Mouse (Mus musculus): ENCODE measurements at regions not wholly inside any gene's neighbourhood (a gene's known extent, or its start where the extent isn't known, plus 50 kb on each side); places are given as distances from the start of the nearest gene placed in this dataset.

DNA sequence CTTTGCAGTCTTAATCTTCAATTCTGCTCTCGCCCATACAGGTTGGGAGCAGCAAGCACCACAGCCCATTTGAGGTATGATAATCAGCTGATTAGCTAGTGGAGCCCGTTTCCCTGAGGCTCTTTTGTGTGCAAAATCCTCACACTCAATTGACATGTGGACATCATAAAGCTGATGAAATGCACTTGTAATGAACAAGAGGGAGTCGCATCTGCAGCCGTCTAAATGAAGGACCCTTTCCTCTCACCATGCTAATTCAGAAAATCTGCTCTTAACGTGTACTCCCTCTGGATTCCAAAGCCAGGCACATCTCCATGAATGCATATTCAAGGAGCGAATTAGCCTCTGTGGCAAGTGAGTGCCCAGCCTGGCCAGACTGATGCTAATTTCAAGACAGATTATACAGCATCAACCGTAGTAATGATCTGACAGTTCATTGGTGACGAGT is 219.0 kb upstream of the Atp5g3 start:
- no peak overlapping the region for H3K27ac ChIP-seq (ENCODE audit: low read depth)
- no peaks in the 10 kb centered on the region for H3K9me3 ChIP-seq (replicated peaks; ENCODE audit: control insufficient read depth, low read length)
- peaks cover 5% of the 10 kb centered on the region; the same call in 1 of the 2 replicates for H3K4me1 ChIP-seq (ENCODE audit: control insufficient read depth, insufficient read depth)
- ATAC-seq (ENCODE audit: insufficient read depth, low read depth) (no peak), DNase-seq (ENCODE audit: low spot score) (no peak)
- H3K4me2 ChIP-seq (ENCODE audit: low read depth, low read length) = peak overlapping the region; percentile 64
- 27% methylated on average over 8 of the region's 8 CpGs for whole genome bisulfite sequencing
- peaks cover 6% of the 10 kb centered on the region; the same call in 1 of the 2 replicates for H3K27me3 ChIP-seq (ENCODE audit: control insufficient read depth, insufficient read depth, low read length)
- TF ChIP-seq EP300 (IDR thresholded peaks at IDR 0.05; ENCODE audit: low read depth) = no peak
- TF ChIP-seq CTCF (IDR thresholded peaks at IDR 0.05; ENCODE audit: low read depth) = no peak
- no peak overlapping the region for H3K9ac ChIP-seq (replicated peaks; ENCODE audit: low read depth, low read length)
- H3K4me3 ChIP-seq (ENCODE audit: low read depth, low read length) = peak overlapping the region; percentile 38
- no peaks in the 10 kb centered on the region for H3K36me3 ChIP-seq (replicated peaks; ENCODE audit: control insufficient read depth, insufficient read depth, low read length)

DNA sequence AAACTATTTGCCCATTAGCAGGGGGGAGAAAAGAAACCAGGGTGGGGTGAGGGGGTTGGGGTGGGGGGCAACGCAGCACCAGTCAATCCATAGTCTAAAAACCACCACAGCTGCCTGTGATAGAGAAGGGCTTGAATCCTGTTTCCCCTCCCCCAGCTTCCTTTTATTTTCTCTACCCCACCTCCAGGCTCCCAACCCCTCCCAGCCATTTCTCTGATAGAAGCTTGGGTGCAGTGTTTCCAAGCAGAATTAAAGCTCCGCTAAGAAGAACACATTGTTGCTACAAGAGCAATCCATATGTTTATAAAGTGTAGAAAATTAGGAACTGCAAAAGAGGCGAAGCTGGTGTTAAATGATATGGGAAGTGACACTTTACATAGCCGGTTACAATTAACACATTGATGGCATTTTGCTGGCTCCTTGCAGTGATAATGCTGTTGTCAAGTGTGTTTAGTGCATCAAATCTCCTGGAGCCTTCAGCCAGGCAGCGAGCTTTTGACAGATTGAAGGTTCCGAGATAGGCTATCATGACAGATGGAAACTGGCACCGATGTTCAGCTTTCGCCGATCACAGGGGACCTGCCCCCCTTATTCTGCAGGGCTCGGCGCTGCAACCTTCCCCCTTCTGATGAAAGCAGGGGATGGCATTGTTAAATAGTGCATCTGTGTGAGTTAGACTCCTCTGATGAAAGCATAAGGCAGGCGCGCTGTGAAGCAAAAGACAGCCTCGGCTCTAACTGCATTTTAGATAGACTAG is 217.8 kb upstream of the Atp5g3 start:
- H3K9ac ChIP-seq (replicated peaks; ENCODE audit: low read depth, low read length) = no peak overlapping the region

DNA sequence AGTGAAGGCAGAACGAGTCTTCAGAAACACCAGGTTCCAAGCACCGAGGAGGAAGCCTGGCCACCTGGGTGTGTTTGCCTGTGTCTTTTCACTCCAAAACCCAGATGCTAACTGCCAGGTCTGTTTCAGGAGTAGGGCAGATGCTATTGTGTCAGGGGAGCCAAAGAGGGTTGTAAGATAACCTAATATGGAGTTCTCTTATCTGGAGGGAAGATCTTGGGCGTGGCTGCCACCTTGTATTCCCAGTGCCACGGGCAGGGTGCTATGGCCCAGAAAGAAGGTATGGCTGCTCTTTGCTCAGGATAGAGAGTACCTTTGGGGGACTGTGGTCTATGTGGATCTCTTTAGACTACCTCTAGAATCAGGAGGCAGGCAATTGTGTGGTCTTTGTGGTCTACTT is 216.0 kb upstream of the Atp5g3 start:
- H3K9ac ChIP-seq (replicated peaks; ENCODE audit: low read depth, low read length) = no peak overlapping the region
- H3K27me3 ChIP-seq (ENCODE audit: control insufficient read depth, insufficient read depth, low read length) = peaks cover 6% of the 10 kb centered on the region; the same call in 1 of the 2 replicates
- H3K4me3 ChIP-seq (ENCODE audit: low read depth, low read length) = no peak overlapping the region
- H3K4me2 ChIP-seq (ENCODE audit: low read depth, low read length) = no peak overlapping the region
- no peak for ATAC-seq (ENCODE audit: insufficient read depth, low read depth)
- DNase-seq (ENCODE audit: low spot score) = no peak
- peaks cover 5% of the 10 kb centered on the region; the same call in 1 of the 2 replicates for H3K4me1 ChIP-seq (ENCODE audit: control insufficient read depth, insufficient read depth)
- H3K9me3 ChIP-seq (replicated peaks; ENCODE audit: control insufficient read depth, low read length) = no peaks in the 10 kb centered on the region
- no peak for TF ChIP-seq EP300 (IDR thresholded peaks at IDR 0.05; ENCODE audit: low read depth)
- TF ChIP-seq CTCF (IDR thresholded peaks at IDR 0.05; ENCODE audit: low read depth) = no peak
- H3K36me3 ChIP-seq (replicated peaks; ENCODE audit: control insufficient read depth, insufficient read depth, low read length) = no peaks in the 10 kb centered on the region
- 74% methylated on average over 4 of the region's 4 CpGs for WGBS
- no peak overlapping the region for H3K27ac ChIP-seq (ENCODE audit: low read depth)

More for the DNA sequence above, 217.8 kb upstream of the Atp5g3 start:
- TF ChIP-seq CTCF (IDR thresholded peaks at IDR 0.05; ENCODE audit: low read depth) (no peak), EP300 (IDR thresholded peaks at IDR 0.05; ENCODE audit: low read depth) (no peak)
- Histone ChIP-seq H3K27me3 (ENCODE audit: control insufficient read depth, insufficient read depth, low read length) (peaks cover 6% of the 10 kb centered on the region; the same call in 1 of the 2 replicates), H3K4me1 (ENCODE audit: control insufficient read depth, insufficient read depth) (peaks cover 5% of the 10 kb centered on the region; the same call in 1 of the 2 replicates), H3K4me2 (ENCODE audit: low read depth, low read length) (peak overlapping the region; percentile 64), H3K27ac (ENCODE audit: low read depth) (no peak overlapping the region), H3K36me3 (replicated peaks; ENCODE audit: control insufficient read depth, insufficient read depth, low read length) (no peaks in the 10 kb centered on the region), H3K4me3 (ENCODE audit: low read depth, low read length) (peak overlapping the region; percentile 38), H3K9me3 (replicated peaks; ENCODE audit: control insufficient read depth, low read length) (no peaks in the 10 kb centered on the region)
- no peak for ATAC-seq (ENCODE audit: insufficient read depth, low read depth)
- DNase-seq (ENCODE audit: low spot score) = peak; percentile 21
- WGBS = 4% methylated on average over 14 of the region's 14 CpGs

DNA sequence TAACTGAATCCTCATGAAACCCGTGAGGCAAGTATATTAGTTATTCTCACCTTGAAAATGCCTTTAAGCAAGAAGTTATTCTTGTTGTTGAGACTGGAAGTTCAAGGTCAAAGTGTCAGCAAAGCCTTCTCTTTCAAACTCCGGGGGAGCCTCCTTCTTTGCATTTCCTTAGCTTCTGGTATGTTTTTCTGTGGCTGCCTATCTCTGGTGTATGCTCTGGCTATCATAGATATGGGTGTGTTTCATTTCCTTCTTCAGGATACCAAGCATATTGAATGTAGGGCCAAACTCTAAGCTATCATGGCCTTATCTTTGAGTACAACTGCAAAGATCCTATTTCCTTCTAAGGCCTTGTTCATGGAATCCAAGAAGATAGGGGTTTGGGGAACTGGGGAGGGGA is 213.1 kb upstream of the Atp5g3 start:
- Histone ChIP-seq H3K9me3 (replicated peaks; ENCODE audit: control insufficient read depth, low read length) (no peaks in the 10 kb centered on the region), H3K27ac (ENCODE audit: low read depth) (no peak overlapping the region), H3K36me3 (replicated peaks; ENCODE audit: control insufficient read depth, insufficient read depth, low read length) (no peaks in the 10 kb centered on the region), H3K27me3 (ENCODE audit: control insufficient read depth, insufficient read depth, low read length) (no peaks in the 10 kb centered on the region), H3K4me1 (ENCODE audit: control insufficient read depth, insufficient read depth) (peaks cover 2% of the 10 kb centered on the region; the same call in 1 of the 2 replicates), H3K9ac (replicated peaks; ENCODE audit: low read depth, low read length) (no peak overlapping the region), H3K4me2 (ENCODE audit: low read depth, low read length) (no peak overlapping the region), H3K4me3 (ENCODE audit: low read depth, low read length) (no peak overlapping the region)
- TF ChIP-seq EP300 (IDR thresholded peaks at IDR 0.05; ENCODE audit: low read depth) (no peak), CTCF (IDR thresholded peaks at IDR 0.05; ENCODE audit: low read depth) (no peak)
- ATAC-seq (ENCODE audit: insufficient read depth, low read depth) (no peak), DNase-seq (ENCODE audit: low spot score) (no peak)
- WGBS = 46% methylated on average over 2 of the region's 2 CpGs

DNA sequence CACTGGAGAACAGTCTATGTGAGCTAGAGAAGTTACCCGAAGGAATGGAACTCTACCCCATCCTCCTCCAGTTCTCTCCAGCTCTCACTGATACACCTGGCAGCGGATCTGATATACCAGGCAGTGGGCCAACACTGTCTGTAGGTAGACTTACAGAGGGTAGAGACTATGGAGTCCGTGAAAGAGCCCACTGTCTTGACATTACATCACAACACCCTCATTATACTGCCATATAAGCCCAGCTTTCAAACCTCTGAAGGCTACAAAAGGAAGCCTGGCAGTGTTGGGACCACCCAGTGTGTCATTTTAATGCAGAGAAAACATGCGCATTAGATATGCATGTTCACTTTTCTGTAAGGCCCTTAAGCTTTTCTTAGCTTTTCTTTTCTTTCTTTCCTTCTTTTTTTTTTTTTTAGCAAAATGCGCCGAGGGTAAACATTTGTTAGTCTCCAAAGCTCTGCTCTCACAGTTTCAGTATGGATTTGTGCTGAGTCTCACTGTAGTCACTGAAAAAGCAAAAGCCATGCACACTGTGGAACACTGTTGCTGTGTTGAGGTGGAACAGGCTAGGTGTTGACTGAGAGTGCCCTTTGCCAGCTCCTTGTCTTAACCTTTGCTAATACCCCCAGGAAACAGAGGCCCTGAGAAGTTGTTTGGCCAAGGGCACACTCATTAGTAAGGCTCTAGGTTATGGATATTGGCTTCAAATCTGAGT is 212.4 kb upstream of the Atp5g3 start:
- H3K27me3 ChIP-seq (ENCODE audit: control insufficient read depth, insufficient read depth, low read length) = no peaks in the 10 kb centered on the region
- H3K4me1 ChIP-seq (ENCODE audit: control insufficient read depth, insufficient read depth) = no peaks in the 10 kb centered on the region
- TF ChIP-seq EP300 (IDR thresholded peaks at IDR 0.05; ENCODE audit: low read depth) = no peak
- TF ChIP-seq CTCF (IDR thresholded peaks at IDR 0.05; ENCODE audit: low read depth) = no peak
- H3K9ac ChIP-seq (replicated peaks; ENCODE audit: low read depth, low read length) = no peak overlapping the region
- H3K36me3 ChIP-seq (replicated peaks; ENCODE audit: control insufficient read depth, insufficient read depth, low read length) = no peaks in the 10 kb centered on the region
- ATAC-seq (ENCODE audit: insufficient read depth, low read depth) (no peak), DNase-seq (ENCODE audit: low spot score) (no peak)
- 68% methylated on average over 6 of the region's 6 CpGs for WGBS
- no peak overlapping the region for H3K27ac ChIP-seq (ENCODE audit: low read depth)
- no peak overlapping the region for H3K4me3 ChIP-seq (ENCODE audit: low read depth, low read length)
- no peak overlapping the region for H3K4me2 ChIP-seq (ENCODE audit: low read depth, low read length)
- H3K9me3 ChIP-seq (replicated peaks; ENCODE audit: control insufficient read depth, low read length) = no peaks in the 10 kb centered on the region

Data from heart, postnatal 0 days (tissue).